Mouse (Mus musculus) hindbrain, embryonic 15.5 days (tissue): ENCODE measurements around the gene Trmt10a. TPM values are rescaled to one million over a fixed set of nuclear protein-coding genes. Genes with fewer than 3 reads are reported as not detected.

Experiments
- ATAC-seq: fragments of 200-750 bp; cut with Nextera tagmentation; 2 replicates; pipeline ENCODE4 v1.8.0; 2017; ENCODE audit warnings: low read depth, moderate number of reproducible peaks, moderate TSS enrichment; ENCODE audit not compliant: low FRiP score
- H3K27ac ChIP-seq: fragments of 300-500 bp; sonication (generic); replicated peaks from 2 replicates; pipeline ENCODE4 v1.5.1; 2015; ENCODE audit warnings: mild to moderate bottlenecking, inconsistent platforms
- H3K27me3 ChIP-seq: fragments of 300-500 bp; sonication (generic); 2 replicates; pipeline ENCODE4 v1.6.1; 2015; ENCODE audit warnings: control low read depth, inconsistent platforms
- H3K36me3 ChIP-seq: fragments of 300-500 bp; sonication (generic); 2 replicates; pipeline ENCODE4 v1.6.1; 2015; ENCODE audit warnings: control low read depth, inconsistent platforms
- H3K4me1 ChIP-seq: fragments of 300-500 bp; sonication (generic); replicated peaks from 2 replicates; pipeline ENCODE4 v1.6.1; 2015; ENCODE audit warnings: control low read depth, inconsistent platforms
- H3K4me2 ChIP-seq: fragments of 300-500 bp; sonication (generic); 2 replicates; pipeline ENCODE4 v1.6.1; 2015; ENCODE audit warnings: moderate library complexity, mild to moderate bottlenecking, inconsistent platforms
- H3K4me3 ChIP-seq: fragments of 300-500 bp; sonication (generic); 2 replicates; pipeline ENCODE4 v1.5.1; 2015; ENCODE audit warnings: mild to moderate bottlenecking, inconsistent platforms
- H3K9ac ChIP-seq: fragments of 300-500 bp; sonication (generic); 2 replicates; pipeline ENCODE4 v1.6.1; 2015; ENCODE audit warnings: inconsistent platforms
- H3K9me3 ChIP-seq: fragments of 300-500 bp; sonication (generic); 2 replicates; pipeline ENCODE4 v1.6.1; 2016; ENCODE audit warnings: control low read depth, inconsistent platforms
- whole genome bisulfite sequencing: fragments of 180-500 bp; shearing (Covaris S2); methylation state at CpG from one replicate; pipeline ENCODE4 v1.1.7; 2015; 5-methylcytosine and 5-hydroxymethylcytosine counted together
- polyA plus RNA-seq: library from polyadenylated mRNA; unstranded; fragments of >200 nt; fragmentation: Nextera tagmentation; extraction: Ambion mirVana; gene quantifications from 2 replicates; pipeline ENCODE4 v1.2.1, GENCODE M21; 2015

Trmt10a gene
- polyA plus RNA-seq, 1 experiment from 2014 or later = 6.9 TPM

- Histone ChIP-seq H3K27ac (no peak overlapping the region), H3K9me3 (no peaks in the 10 kb centered on the region), H3K36me3 (no peaks in the 10 kb centered on the region), H3K27me3 (no peaks in the 10 kb centered on the region), H3K9ac (no peak overlapping the region), H3K4me3 (no peak overlapping the region), H3K4me1 (peaks cover 10% of the 10 kb centered on the region), H3K4me2 (no peak overlapping the region)
- 83% methylated on average over 2 of the region's 2 CpGs for WGBS
- no peak for ATAC-seq
These were observed 38.8 kb downstream of the Trmt10a start for GRCm38 (mm10) chr3:138182019-138182418.

DNA sequence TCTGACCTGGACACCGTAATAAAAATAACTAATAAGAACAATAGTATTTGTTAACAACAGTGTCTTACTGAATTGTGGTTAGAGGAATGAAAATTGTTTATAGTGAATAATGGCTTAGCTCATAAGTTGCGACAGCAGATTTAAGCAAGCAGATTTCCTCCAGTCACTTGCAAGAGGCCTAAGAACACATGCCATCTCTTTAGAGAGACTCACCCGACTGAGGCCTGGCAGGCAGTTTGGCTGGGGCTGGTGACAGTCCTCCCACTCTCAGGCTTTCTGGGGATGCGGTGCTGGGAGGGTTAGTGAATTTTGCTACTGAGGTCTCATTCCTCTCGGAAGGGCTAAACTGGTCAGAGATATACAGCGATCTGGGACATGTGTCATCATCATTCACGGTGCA, 40.1 kb downstream of the Trmt10a start:
- Histone ChIP-seq H3K36me3 (no peaks in the 10 kb centered on the region), H3K27me3 (no peaks in the 10 kb centered on the region), H3K4me2 (no peak overlapping the region), H3K4me3 (no peak overlapping the region), H3K27ac (no peak overlapping the region), H3K9me3 (no peaks in the 10 kb centered on the region), H3K4me1 (peaks cover 10% of the 10 kb centered on the region), H3K9ac (no peak overlapping the region)
- WGBS = 85% methylated on average over 7 of the region's 7 CpGs
- no peak for ATAC-seq

GRCm38 (mm10) chr3:138185290-138185689, 42.0 kb downstream of the Trmt10a start:
- Histone ChIP-seq H3K27me3 (no peaks in the 10 kb centered on the region), H3K9ac (no peak overlapping the region), H3K27ac (no peak overlapping the region), H3K4me3 (no peak overlapping the region), H3K4me2 (no peak overlapping the region), H3K4me1 (peaks cover 10% of the 10 kb centered on the region), H3K9me3 (no peaks in the 10 kb centered on the region), H3K36me3 (no peaks in the 10 kb centered on the region)
- no peak for ATAC-seq
- WGBS = 53% methylated on average over 4 of the region's 4 CpGs

GRCm38 (mm10) chr3:138185995-138186930, 43.0 kb downstream of the Trmt10a start:
- no peak overlapping the region for H3K27ac ChIP-seq
- peaks cover 10% of the 10 kb centered on the region for H3K4me1 ChIP-seq
- H3K4me3 ChIP-seq = no peak overlapping the region
- 64% methylated on average over 26 of the region's 26 CpGs for WGBS
- peak; percentile 80 for ATAC-seq
- H3K27me3 ChIP-seq = no peaks in the 10 kb centered on the region
- H3K4me2 ChIP-seq = peak overlapping the region; percentile 28
- H3K9ac ChIP-seq = no peak overlapping the region
- H3K36me3 ChIP-seq = no peaks in the 10 kb centered on the region
- H3K9me3 ChIP-seq = no peaks in the 10 kb centered on the region

DNA sequence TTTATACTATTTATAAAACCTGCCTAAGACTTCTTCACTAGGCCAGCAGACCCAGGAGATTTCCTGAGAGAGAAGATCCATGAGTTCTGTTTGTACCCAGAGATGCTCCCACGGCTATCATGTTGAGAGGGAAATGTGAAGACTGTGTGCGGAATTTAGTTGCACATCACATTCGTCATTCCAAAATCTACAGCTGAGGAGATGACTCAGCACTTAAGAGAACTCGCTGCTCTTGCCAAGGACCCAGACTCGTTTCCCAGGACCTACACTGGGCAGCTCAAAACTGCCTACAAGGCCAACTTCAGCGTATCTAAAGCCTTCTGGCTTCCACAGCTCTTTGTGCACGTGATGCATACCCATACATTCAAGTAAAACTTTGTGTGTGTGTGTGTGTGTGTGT, 49.0 kb downstream of the Trmt10a start:
- Histone ChIP-seq H3K27me3 (no peaks in the 10 kb centered on the region), H3K27ac (no peak overlapping the region), H3K4me3 (no peak overlapping the region), H3K4me2 (no peak overlapping the region), H3K9ac (no peak overlapping the region), H3K36me3 (no peaks in the 10 kb centered on the region), H3K9me3 (no peaks in the 10 kb centered on the region), H3K4me1 (no peaks in the 10 kb centered on the region)
- WGBS = 86% methylated on average over 7 of the region's 7 CpGs
- ATAC-seq = no peak

DNA sequence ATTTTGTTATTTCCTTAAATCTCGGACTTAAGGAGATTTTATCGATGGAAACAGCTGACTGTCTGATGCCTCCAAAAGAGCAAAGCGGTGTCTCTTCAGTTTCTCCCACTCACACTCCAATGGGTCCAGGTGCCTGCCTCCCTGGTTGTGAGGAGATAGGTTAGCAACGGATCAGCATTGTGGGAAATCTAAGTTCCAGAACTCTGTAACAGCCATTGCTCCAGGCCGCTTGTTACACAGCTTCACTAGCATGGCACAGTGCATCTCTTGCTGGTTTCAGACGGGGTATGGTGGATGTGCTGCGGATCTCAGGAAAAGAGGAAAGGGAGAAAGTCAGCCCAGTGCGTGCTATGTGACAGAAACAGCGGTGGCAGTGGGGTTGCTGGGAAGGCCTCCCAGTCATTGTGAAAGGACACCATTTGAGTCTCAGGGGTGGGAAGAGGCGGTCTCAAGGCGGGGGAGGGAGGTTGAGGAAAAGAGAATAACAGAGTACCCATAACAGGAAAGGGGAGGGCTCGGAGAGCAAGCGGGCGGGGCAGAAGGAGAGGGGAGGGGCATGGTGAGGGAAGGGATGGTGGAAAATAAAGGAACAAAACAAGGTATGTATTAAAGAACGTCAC, 50.5 kb downstream of the Trmt10a start, which contains the start of gene 4930579F01Rik:
Gene 4930579F01Rik, minus strand, starts transcription at position 143 of the 620 bp plus-strand sequence.
- H3K4me1 ChIP-seq = peaks cover 4% of the 10 kb centered on the region; the same call in 1 of the 2 replicates
- H3K4me3 ChIP-seq = no peak within 1 kb of the TSS
- no peaks in the 10 kb centered on the region for H3K27me3 ChIP-seq
- no peak within 1 kb of the TSS for H3K9ac ChIP-seq
- no peaks in the 10 kb centered on the region for H3K9me3 ChIP-seq
- ATAC-seq = no peak
- 79% methylated on average over 15 of the region's 15 CpGs for WGBS
- H3K36me3 ChIP-seq = no peaks in the 10 kb centered on the region
- H3K4me2 ChIP-seq = no peak within 1 kb of the TSS
- H3K27ac ChIP-seq = no peak within 1 kb of the TSS

GRCm38 (mm10) chr3:138197093-138197492, 53.8 kb downstream of the Trmt10a start:
- H3K4me1 ChIP-seq = peaks cover 4% of the 10 kb centered on the region; the same call in 1 of the 2 replicates
- no peak overlapping the region for H3K27ac ChIP-seq
- H3K36me3 ChIP-seq = no peaks in the 10 kb centered on the region
- ATAC-seq = no peak
- no peaks in the 10 kb centered on the region for H3K9me3 ChIP-seq
- no peak overlapping the region for H3K9ac ChIP-seq
- no peak overlapping the region for H3K4me3 ChIP-seq
- no peak overlapping the region for H3K4me2 ChIP-seq
- 84% methylated on average over 14 of the region's 14 CpGs for WGBS
- no peaks in the 10 kb centered on the region for H3K27me3 ChIP-seq

DNA sequence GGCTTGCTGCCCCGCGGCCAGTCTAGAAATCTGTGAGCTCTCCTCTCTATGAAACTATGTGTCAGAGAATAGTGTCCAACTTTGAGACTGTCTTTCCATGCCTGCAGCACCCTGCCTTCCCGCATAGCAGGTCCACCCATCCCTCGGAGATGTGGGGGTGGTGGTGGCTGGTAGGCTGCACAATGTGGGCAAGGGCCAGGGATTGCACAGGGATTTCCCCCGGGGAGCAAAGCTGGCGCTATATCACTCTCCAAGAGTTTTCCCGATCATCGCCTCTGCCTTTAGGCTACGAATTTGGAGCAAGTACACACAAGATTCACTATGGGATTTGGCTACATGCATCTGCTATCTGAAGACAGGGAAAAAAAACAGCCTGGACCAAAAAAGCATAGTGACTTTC, 54.3 kb downstream of the Trmt10a start:
- H3K27me3 ChIP-seq = no peaks in the 10 kb centered on the region
- 64% methylated on average over 9 of the region's 9 CpGs for WGBS
- H3K36me3 ChIP-seq = no peaks in the 10 kb centered on the region
- H3K9me3 ChIP-seq = no peaks in the 10 kb centered on the region
- no peak overlapping the region for H3K4me3 ChIP-seq
- no peak overlapping the region for H3K9ac ChIP-seq
- no peak for ATAC-seq
- H3K27ac ChIP-seq = no peak overlapping the region
- peaks cover 4% of the 10 kb centered on the region; the same call in 1 of the 2 replicates for H3K4me1 ChIP-seq
- no peak overlapping the region; the same call in 1 of the 2 replicates for H3K4me2 ChIP-seq

DNA sequence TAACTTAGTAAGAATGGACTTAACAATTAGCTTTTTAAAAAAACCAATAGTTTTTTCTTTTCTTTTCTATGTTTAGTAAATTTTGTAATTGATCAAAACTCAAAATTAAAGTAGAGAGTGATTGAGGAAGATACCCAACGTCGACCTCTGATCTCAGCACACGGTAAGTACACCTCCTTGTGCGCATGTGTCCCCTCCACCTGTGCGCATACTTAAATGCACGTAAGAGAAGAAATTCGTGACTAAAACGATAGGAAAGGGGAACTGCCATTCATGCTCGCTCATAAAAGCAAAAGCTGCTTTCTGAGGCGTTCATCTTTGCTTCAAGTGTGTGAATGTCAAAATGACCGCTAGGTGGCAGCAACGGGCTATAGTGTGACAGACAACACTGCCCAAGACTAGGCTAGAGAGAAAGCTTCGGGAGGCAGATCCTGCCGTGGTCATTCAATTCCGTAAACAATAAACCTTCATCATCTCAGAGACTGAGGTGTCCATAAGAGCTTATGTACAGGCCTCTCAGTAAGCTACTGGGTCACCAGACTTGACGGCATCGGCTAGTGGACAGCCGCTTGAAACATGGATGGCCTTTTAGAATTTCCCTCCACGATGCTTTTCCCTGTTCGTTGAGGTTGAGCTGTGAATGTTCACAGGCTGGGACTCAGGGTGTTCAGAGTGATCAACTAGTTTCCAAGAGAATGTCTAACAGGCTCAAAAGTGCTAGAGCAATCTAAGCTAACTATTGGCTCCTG, 54.9 kb downstream of the Trmt10a start:
- Histone ChIP-seq H3K4me1 (peaks cover 4% of the 10 kb centered on the region; the same call in 1 of the 2 replicates), H3K4me2 (peak overlapping the region; percentile 61), H3K9ac (peak overlapping the region; percentile 56), H3K27me3 (no peaks in the 10 kb centered on the region), H3K36me3 (no peaks in the 10 kb centered on the region), H3K4me3 (peak overlapping the region; percentile 35), H3K9me3 (no peaks in the 10 kb centered on the region), H3K27ac (peak overlapping the region; percentile 54; the same call in 1 of the 2 replicates)
- WGBS = 23% methylated on average over 20 of the region's 20 CpGs
- ATAC-seq = peak; percentile 95

GRCm38 (mm10) chr3:138198722-138199068, 55.4 kb downstream of the Trmt10a start:
- peak overlapping the region; percentile 61 for H3K4me2 ChIP-seq
- H3K9me3 ChIP-seq = no peaks in the 10 kb centered on the region
- peaks cover 4% of the 10 kb centered on the region; the same call in 1 of the 2 replicates for H3K4me1 ChIP-seq
- H3K4me3 ChIP-seq = peak overlapping the region; percentile 35; the same call in 1 of the 2 replicates
- ATAC-seq = no peak; the same call in 1 of the 2 replicates
- H3K36me3 ChIP-seq = no peaks in the 10 kb centered on the region
- peak overlapping the region; percentile 54; the same call in 1 of the 2 replicates for H3K27ac ChIP-seq
- WGBS = 62% methylated on average over 7 of the region's 7 CpGs
- peak overlapping the region; percentile 56; the same call in 1 of the 2 replicates for H3K9ac ChIP-seq
- no peaks in the 10 kb centered on the region for H3K27me3 ChIP-seq

GRCm38 (mm10) chr3:138208821-138209220, 65.6 kb downstream of the Trmt10a start:
- Histone ChIP-seq H3K4me2 (no peak overlapping the region), H3K4me3 (no peak overlapping the region), H3K36me3 (no peaks in the 10 kb centered on the region), H3K4me1 (no peaks in the 10 kb centered on the region), H3K27me3 (no peaks in the 10 kb centered on the region), H3K9ac (no peak overlapping the region), H3K9me3 (no peaks in the 10 kb centered on the region), H3K27ac (no peak overlapping the region)
- WGBS = 92% methylated on average over 3 of the region's 3 CpGs
- ATAC-seq = no peak
